Mouse (Mus musculus) megakaryocyte, embryonic 14.5 days (primary cell): ENCODE measurements at regions not wholly inside any gene's neighbourhood (a gene's known extent, or its start where the extent isn't known, plus 50 kb on each side); places are given as distances from the start of the nearest gene placed in this dataset.

ENCODE experiments used
- FLI1 ChIP-seq: IDR thresholded peaks from 2 replicates; pipeline ENCODE4 v1.6.1; 2012; ENCODE audit warnings: low read length, inconsistent platforms, mixed read lengths
- GATA1 ChIP-seq: IDR thresholded peaks from 3 replicates; pipeline ENCODE4 v1.6.1; 2012; ENCODE audit warnings: mixed read lengths, low read length, inconsistent platforms, borderline replicate concordance

DNA sequence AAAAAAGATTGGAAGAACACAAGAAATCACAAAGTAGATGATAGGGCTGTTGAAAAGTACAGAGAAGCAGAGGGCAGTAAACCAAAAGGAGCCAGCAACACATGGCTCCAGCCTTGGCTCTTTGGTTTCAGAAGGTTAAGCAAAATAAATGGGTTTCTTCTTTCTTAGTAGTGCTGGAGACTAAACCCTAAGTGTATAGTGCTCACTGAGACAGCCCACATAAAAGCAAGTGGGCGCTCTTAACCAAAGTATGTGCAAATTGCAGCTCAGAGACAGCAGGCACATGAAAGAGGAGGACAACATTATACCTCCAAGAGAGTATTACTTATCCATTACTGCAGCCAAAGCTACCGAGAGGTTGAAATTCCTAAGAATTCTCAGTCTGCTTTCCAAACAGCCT lies 412.2 kb upstream of the Tenm3 start:
- TF ChIP-seq GATA1 (no peak), FLI1 (no peak)
